Mouse (Mus musculus) brain, embryonic 14.5 days (tissue): ENCODE results near the gene Hist1h2be. TPM values are rescaled to one million over a fixed set of nuclear protein-coding genes. Genes with fewer than 3 reads are reported as not detected.
A peak's percentile ranks its signal among the peaks of the same experiment; 100 is the strongest.
"Not testable (repeated sequence)": the region's sequence is repeated elsewhere in the genome, so short reads cannot be mapped to it uniquely, and the experiment has no call there.

ENCODE experiments used
- DNase-seq: peaks from one replicate; pipeline ENCODE4 v3.0.0-alpha.2; 2011; ENCODE audit warnings: low read depth
- CTCF ChIP-seq: fragments of 200-500 bp; IDR thresholded peaks from 2 replicates; pipeline ENCODE4 v1.5.1; 2012; ENCODE audit warnings: inconsistent platforms, mild to moderate bottlenecking, moderate library complexity, borderline replicate concordance; ENCODE audit not compliant: insufficient read depth, insufficient read length; ENCODE audit errors: extremely low read depth
- POLR2A ChIP-seq: fragments of 200-500 bp; IDR thresholded peaks from 2 replicates; pipeline ENCODE4 v1.6.1; 2012; ENCODE audit warnings: mild to moderate bottlenecking, inconsistent platforms, borderline replicate concordance; ENCODE audit not compliant: poor library complexity, insufficient read depth, insufficient read length, severe bottlenecking; ENCODE audit errors: extremely low read depth
- polyA plus RNA-seq: library from polyadenylated mRNA; depleted of rRNA; stranded (reverse); fragments of >200 nt; gene quantifications from 2 replicates; pipeline ENCODE4 v1.2.3, GENCODE M21; 2012

Gene Hist1h2be
- polyA plus RNA-seq, 1 experiment, result 3.5 TPM

- TF ChIP-seq POLR2A, result peak; percentile 75
- peak; percentile 99 for DNase-seq
Observed at GRCm38 (mm10) chr13:23561883-23562659, 58.9 kb downstream of the Hist1h2be start, which contains the start of gene Hist1h3e. TSS of gene Hist1h3e (minus strand) at chr13:23562369.

- DNase-seq, result not testable (repeated sequence)
Observed at GRCm38 (mm10) chr13:23561531-23561882, 59.4 kb downstream of the Hist1h2be start.

- not testable (repeated sequence) for DNase-seq
Observed at GRCm38 (mm10) chr13:23560699-23561098, 60.2 kb downstream of the Hist1h2be start.

DNA sequence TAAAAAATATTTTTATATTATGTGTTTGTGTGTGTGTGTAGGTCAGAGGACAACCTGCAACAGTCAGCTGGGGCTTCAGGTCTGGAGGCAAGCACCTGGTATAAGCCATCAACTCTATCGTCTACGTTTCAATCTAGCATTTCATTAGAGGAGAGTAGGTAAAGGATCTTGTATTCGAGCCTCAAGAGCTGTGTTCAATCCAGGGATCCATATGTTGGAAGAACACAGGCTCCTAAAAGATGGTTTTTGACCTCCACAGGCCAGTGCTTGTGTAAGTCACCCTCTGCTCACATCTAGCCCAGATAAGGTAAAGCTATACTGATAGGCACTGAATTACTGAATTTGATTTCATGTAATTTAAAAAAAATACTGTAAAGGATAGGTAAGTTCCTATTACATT lies 64.0 kb downstream of the Hist1h2be start:
- no peak for DNase-seq
- no peak for TF ChIP-seq POLR2A
- TF ChIP-seq CTCF, result no peak

GRCm38 (mm10) chr13:23555839-23556416 lies 65.0 kb downstream of the Hist1h2be start:
- DNase-seq, result peak; percentile 98
- TF ChIP-seq POLR2A, result peak; percentile 7; the same call in 1 of the 2 replicates
- TF ChIP-seq CTCF, result no peak

GRCm38 (mm10) chr13:23554925-23555838 lies 65.7 kb downstream of the Hist1h2be start:
- DNase-seq, result peak; percentile 96
- TF ChIP-seq CTCF (no peak), POLR2A (peak; percentile 58; the same call in 1 of the 2 replicates)

GRCm38 (mm10) chr13:23554393-23554792 lies 66.5 kb downstream of the Hist1h2be start:
- peak; percentile 49 for DNase-seq
- TF ChIP-seq CTCF (no peak), POLR2A (no peak)

- no peak for DNase-seq
- no peak for TF ChIP-seq CTCF
Observed at GRCm38 (mm10) chr13:23552962-23553361, 68.0 kb downstream of the Hist1h2be start, which contains the start of gene Hist1h1d. TSS of gene Hist1h1d (plus strand) at chr13:23553262.

DNA sequence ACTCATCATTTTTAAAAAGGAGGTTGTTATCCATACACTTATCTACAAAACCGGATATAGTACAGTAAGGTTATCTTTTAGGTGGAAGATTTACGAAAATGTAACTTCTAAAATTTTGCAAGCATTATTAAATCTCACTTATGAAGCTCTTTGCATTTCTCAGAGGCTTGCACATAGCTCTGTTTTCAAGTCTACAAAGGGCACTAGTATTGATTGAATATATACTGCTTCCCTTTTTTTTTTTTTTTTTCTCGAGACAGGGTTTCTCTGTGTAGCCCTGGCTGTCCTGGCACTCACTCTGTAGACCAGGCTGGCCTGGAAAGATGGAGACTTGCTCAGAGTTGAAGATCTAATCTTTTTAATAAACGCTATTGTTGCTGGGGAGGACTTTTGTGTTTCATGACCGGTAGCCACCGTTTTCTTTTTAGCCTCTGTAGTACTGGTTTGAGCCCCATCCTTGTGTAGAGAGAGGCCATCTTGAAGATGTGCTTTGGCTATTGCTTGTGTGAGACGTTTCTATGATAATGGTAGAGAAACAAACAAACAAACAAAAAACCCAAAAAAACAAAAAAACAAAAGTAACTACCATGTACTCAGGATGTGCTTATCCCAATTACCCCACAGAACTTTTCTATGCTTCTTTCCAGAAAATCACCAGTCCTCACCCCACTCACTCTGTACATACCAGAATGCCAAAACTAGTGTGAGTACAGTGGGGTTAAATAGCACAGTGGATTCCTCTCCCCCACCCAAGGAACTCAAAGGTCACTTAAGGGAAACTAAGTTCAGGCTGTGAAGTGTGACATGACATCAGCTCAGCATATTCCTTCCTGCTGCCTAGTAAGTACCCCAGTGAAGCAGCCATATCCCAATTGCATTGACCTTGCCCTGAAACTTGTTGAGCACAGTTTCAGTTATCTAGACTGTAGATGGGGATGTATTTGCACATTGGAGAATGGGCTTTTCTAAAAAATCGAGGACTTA lies 68.7 kb downstream of the Hist1h2be start:
- no peak for TF ChIP-seq CTCF
- TF ChIP-seq POLR2A, result no peak
- DNase-seq, result no peak

DNA sequence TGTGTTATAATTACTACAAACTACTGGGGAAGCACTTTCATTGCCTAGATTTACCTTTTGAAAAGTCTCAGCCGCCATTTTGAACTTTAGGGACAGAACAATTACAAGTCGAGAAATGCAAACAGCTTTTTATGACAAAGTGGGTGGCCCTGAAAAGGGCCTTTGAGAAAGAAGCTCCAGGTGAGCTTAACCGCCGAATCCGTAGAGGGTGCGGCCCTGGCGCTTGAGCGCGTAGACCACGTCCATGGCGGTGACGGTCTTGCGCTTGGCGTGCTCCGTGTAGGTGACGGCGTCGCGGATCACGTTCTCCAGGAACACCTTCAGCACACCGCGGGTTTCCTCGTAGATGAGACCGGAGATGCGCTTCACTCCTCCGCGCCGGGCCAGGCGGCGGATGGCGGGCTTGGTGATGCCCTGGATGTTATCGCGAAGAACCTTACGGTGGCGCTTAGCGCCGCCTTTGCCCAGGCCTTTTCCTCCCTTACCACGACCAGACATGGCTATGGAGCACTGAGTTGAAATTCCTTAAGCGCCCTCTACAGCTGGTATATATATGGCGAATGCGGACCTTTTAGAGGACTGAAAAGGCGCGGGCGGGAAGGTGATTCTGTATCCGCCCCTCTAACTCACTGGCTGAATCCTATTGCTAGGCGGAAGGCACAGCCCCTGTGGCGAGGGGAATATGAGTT lies 69.6 kb downstream of the Hist1h2be start, which contains the start of gene Hist1h4f:
Hist1h4f (minus strand) TSS at position 503 of the 689 bp plus-strand sequence.
- TF ChIP-seq POLR2A (peak; percentile 29; the same call in 1 of the 2 replicates), CTCF (peak; percentile 45; the same call in 1 of the 2 replicates)
- peak; percentile 98 for DNase-seq

DNA sequence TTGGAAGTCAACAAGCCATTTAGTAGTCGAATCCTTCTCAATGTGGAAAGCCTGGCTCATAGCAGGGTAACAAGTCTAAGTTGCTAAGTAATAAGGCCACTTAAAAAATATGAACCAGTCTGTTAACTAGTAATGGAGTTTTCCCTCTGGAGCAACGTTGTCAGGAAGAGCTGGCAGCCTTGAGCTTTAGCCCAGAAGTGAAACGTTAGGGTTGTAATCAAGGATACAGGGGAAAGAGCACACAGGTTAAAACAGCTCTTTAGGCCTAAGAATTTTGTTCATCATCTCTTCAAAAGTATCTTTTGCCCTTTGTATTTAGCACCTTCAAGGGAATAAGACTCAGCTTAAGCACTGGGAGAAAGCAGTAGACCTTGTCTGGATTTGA lies 70.2 kb downstream of the Hist1h2be start:
- no peak for TF ChIP-seq POLR2A
- TF ChIP-seq CTCF, result no peak
- DNase-seq, result peak; percentile 56
